Mouse (Mus musculus): ENCODE data around the gene Klhl18.

Klhl18 gene

GRCm38 (mm10) chr9:110476124-110477091 lies at the start of gene Klhl18, which contains the start of gene Kif9:
TSS of gene Klhl18 (minus strand) at chr9:110476694.
TSS of gene Kif9 (plus strand) at chr9:110476958.
- peak; percentile 97 for DNase-seq (ENCODE audit: low read depth)

- peak; percentile 43 for DNase-seq (ENCODE audit: low read depth)
Observed at GRCm38 (mm10) chr9:110525737-110526136, 49.2 kb upstream of the Klhl18 start.

GRCm38 (mm10) chr9:110490913-110491312 lies 14.4 kb upstream of the Klhl18 start:
- DNase-seq (ENCODE audit: low read depth): peak; percentile 53

GRCm38 (mm10) chr9:110488841-110489240 lies 12.3 kb upstream of the Klhl18 start:
- DNase-seq (ENCODE audit: low read depth): no peak

GRCm38 (mm10) chr9:110478639-110479038 lies 2.1 kb upstream of the Klhl18 start:
- DNase-seq (ENCODE audit: low read depth): no peak

- DNase-seq (ENCODE audit: low read depth): no peak
Observed at GRCm38 (mm10) chr9:110477951-110478350, 1.5 kb upstream of the Klhl18 start.

GRCm38 (mm10) chr9:110466179-110466578 lies 10.3 kb downstream of the Klhl18 start:
- peak; percentile 57 for DNase-seq (ENCODE audit: low read depth)

- no peak for DNase-seq (ENCODE audit: low read depth)
Observed at GRCm38 (mm10) chr9:110465336-110465735, 11.2 kb downstream of the Klhl18 start.

- DNase-seq (ENCODE audit: low read depth): peak; percentile 42
Observed at GRCm38 (mm10) chr9:110463983-110464591, 12.4 kb downstream of the Klhl18 start.

GRCm38 (mm10) chr9:110462321-110462720 lies 14.2 kb downstream of the Klhl18 start:
- DNase-seq (ENCODE audit: low read depth): no peak

- peak; percentile 35 for DNase-seq (ENCODE audit: low read depth)
Observed at GRCm38 (mm10) chr9:110460884-110461815, 15.3 kb downstream of the Klhl18 start.

- peak; percentile 92 for DNase-seq (ENCODE audit: low read depth)
Observed at GRCm38 (mm10) chr9:110459145-110459727, 17.3 kb downstream of the Klhl18 start.

GRCm38 (mm10) chr9:110457926-110458325 lies 18.6 kb downstream of the Klhl18 start:
- no peak for DNase-seq (ENCODE audit: low read depth)

GRCm38 (mm10) chr9:110452523-110452922 lies 24.0 kb downstream of the Klhl18 start:
- peak; percentile 23 for DNase-seq (ENCODE audit: low read depth)

GRCm38 (mm10) chr9:110448857-110449617 lies 27.5 kb downstream of the Klhl18 start:
- DNase-seq (ENCODE audit: low read depth): peak; percentile 95

- DNase-seq (ENCODE audit: low read depth): no peak
Observed at GRCm38 (mm10) chr9:110448356-110448755, 28.1 kb downstream of the Klhl18 start.

- DNase-seq (ENCODE audit: low read depth): peak; percentile 77
Observed at GRCm38 (mm10) chr9:110440559-110440958, 35.9 kb downstream of the Klhl18 start.

- peak; percentile 89 for DNase-seq (ENCODE audit: low read depth)
Observed at GRCm38 (mm10) chr9:110440049-110440448, 36.4 kb downstream of the Klhl18 start.

GRCm38 (mm10) chr9:110436041-110436440 lies 40.5 kb downstream of the Klhl18 start:
- DNase-seq (ENCODE audit: low read depth): no peak

GRCm38 (mm10) chr9:110433045-110433444 lies 43.4 kb downstream of the Klhl18 start:
- no peak for DNase-seq (ENCODE audit: low read depth)

GRCm38 (mm10) chr9:110431241-110431640 lies 45.3 kb downstream of the Klhl18 start:
- no peak for DNase-seq (ENCODE audit: low read depth)

Measured in 416B (cell line).